Mouse (Mus musculus) hindbrain, embryonic 11.5 days (tissue): ENCODE measurements around the gene Thsd7a. TPM values are rescaled to one million over a fixed set of nuclear protein-coding genes. Genes with fewer than 3 reads are reported as not detected.

Experiments
- ATAC-seq: fragments of 200-750 bp; cut with Nextera tagmentation; 2 replicates; pipeline ENCODE4 v1.8.0; 2017; ENCODE audit warnings: mild to moderate bottlenecking, moderate TSS enrichment, moderate library complexity; ENCODE audit not compliant: low FRiP score
- DNase-seq: peaks from one replicate; pipeline ENCODE4 v3.0.0-alpha.2; 2015; ENCODE audit warnings: low spot score
- H3K27ac ChIP-seq: fragments of 300-500 bp; sonication (generic); 2 replicates; pipeline ENCODE4 v1.5.1; 2014; ENCODE audit warnings: mild to moderate bottlenecking, low read depth, low read length
- H3K27me3 ChIP-seq: fragments of 300-500 bp; sonication (generic); 2 replicates; pipeline ENCODE4 v1.6.1; 2014; ENCODE audit warnings: mild to moderate bottlenecking, low read length, moderate library complexity, mixed read lengths; ENCODE audit not compliant: control insufficient read depth, insufficient read depth
- H3K36me3 ChIP-seq: fragments of 300-500 bp; sonication (generic); 2 replicates; pipeline ENCODE4 v1.6.1; 2014; ENCODE audit warnings: mild to moderate bottlenecking, low read length, moderate library complexity, mixed read lengths; ENCODE audit not compliant: control insufficient read depth, insufficient read depth
- H3K4me1 ChIP-seq: fragments of 300-500 bp; sonication (generic); replicated peaks from 2 replicates; pipeline ENCODE4 v1.6.1; 2014; ENCODE audit warnings: low read length, mixed read lengths; ENCODE audit not compliant: control insufficient read depth, insufficient read depth
- H3K4me2 ChIP-seq: fragments of 300-500 bp; sonication (generic); replicated peaks from 2 replicates; pipeline ENCODE4 v1.6.1; 2014; ENCODE audit warnings: mild to moderate bottlenecking, low read depth, low read length
- H3K4me3 ChIP-seq: fragments of 300-500 bp; sonication (generic); 2 replicates; pipeline ENCODE4 v1.5.1; 2014; ENCODE audit warnings: low read depth, low read length
- H3K9ac ChIP-seq: fragments of 300-500 bp; sonication (generic); 2 replicates; pipeline ENCODE4 v1.6.1; 2014; ENCODE audit warnings: low read depth, low read length
- H3K9me3 ChIP-seq: fragments of 300-500 bp; sonication (generic); 2 replicates; pipeline ENCODE4 v1.6.1; 2016; ENCODE audit warnings: low read length; ENCODE audit not compliant: control insufficient read depth
- WGBS: fragments of 180-500 bp; shearing (Covaris S2); extraction: QIAGEN DNeasy Blood & Tissue Kit; methylation state at CpG from one replicate; pipeline ENCODE4 v1.1.7; 2014; 5-methylcytosine and 5-hydroxymethylcytosine counted together
- polyA plus RNA-seq: library from polyadenylated mRNA; unstranded; fragments of >200 nt; fragmentation: Nextera tagmentation; extraction: Ambion mirVana; gene quantifications from 2 replicates; pipeline ENCODE4 v1.2.1, GENCODE M21; 2014

The Thsd7a gene
- polyA plus RNA-seq, 1 experiment from 2014 or later = 43.2 TPM

DNA sequence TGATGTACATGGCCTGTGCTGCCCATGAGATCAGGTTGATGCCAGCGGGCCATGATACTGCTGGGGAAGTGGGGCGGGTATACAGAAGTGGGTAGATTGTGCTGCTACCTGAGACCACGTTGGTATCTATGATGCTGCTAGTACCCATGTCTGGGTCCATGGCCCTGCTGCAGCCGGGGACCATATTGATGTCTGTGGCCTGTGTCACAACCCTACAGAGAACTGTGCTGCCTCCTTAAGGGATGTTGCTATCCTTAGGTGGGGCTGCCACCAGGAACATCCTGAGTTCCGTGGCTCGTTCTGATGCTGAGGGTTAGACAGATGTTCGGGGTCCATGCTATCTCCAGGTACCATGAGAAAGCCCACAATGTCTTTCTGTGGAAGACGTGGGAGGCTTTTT, 33.1 kb downstream of the Thsd7a start:
- Histone ChIP-seq H3K27ac (no peak overlapping the region), H3K36me3 (no peaks in the 10 kb centered on the region), H3K4me1 (no peaks in the 10 kb centered on the region), H3K4me3 (no peak overlapping the region), H3K9me3 (no peaks in the 10 kb centered on the region), H3K27me3 (no peaks in the 10 kb centered on the region), H3K9ac (no peak overlapping the region), H3K4me2 (no peak overlapping the region)
- DNase-seq (no peak), ATAC-seq (no peak)
- WGBS = 95% methylated on average over 8 of the region's 8 CpGs

GRCm38 (mm10) chr6:12712581-12712980, 36.6 kb downstream of the Thsd7a start:
- H3K9me3 ChIP-seq = no peaks in the 10 kb centered on the region
- ATAC-seq (peak; percentile 30; the same call in 1 of the 2 replicates), DNase-seq (no peak)
- no peak overlapping the region for H3K4me2 ChIP-seq
- no peak overlapping the region for H3K27ac ChIP-seq
- H3K36me3 ChIP-seq = no peaks in the 10 kb centered on the region
- no peaks in the 10 kb centered on the region for H3K27me3 ChIP-seq
- no peak overlapping the region for H3K4me3 ChIP-seq
- H3K9ac ChIP-seq = no peak overlapping the region
- 68% methylated on average over 3 of the region's 3 CpGs for WGBS
- no peaks in the 10 kb centered on the region for H3K4me1 ChIP-seq

- Histone ChIP-seq H3K36me3 (no peaks in the 10 kb centered on the region), H3K9me3 (no peaks in the 10 kb centered on the region), H3K4me2 (no peak overlapping the region), H3K27me3 (no peaks in the 10 kb centered on the region), H3K4me3 (no peak overlapping the region), H3K9ac (no peak overlapping the region), H3K4me1 (no peaks in the 10 kb centered on the region), H3K27ac (no peak overlapping the region)
- DNase-seq (no peak), ATAC-seq (no peak)
- 81% methylated on average over 3 of the region's 3 CpGs for WGBS
Measured at GRCm38 (mm10) chr6:12702925-12703324, 46.3 kb downstream of the Thsd7a start.

GRCm38 (mm10) chr6:12699089-12699488, 50.1 kb downstream of the Thsd7a start:
- ATAC-seq = no peak
- Histone ChIP-seq H3K4me3 (no peak overlapping the region), H3K9me3 (no peaks in the 10 kb centered on the region), H3K27ac (no peak overlapping the region), H3K4me2 (no peak overlapping the region), H3K36me3 (no peaks in the 10 kb centered on the region), H3K4me1 (no peaks in the 10 kb centered on the region), H3K9ac (no peak overlapping the region), H3K27me3 (no peaks in the 10 kb centered on the region)
- 82% methylated on average over 2 of the region's 2 CpGs for WGBS
- no peak for DNase-seq

- no peaks in the 10 kb centered on the region for H3K27me3 ChIP-seq
- H3K4me3 ChIP-seq = no peak overlapping the region
- H3K36me3 ChIP-seq = no peaks in the 10 kb centered on the region
- no peaks in the 10 kb centered on the region for H3K9me3 ChIP-seq
- H3K4me1 ChIP-seq = no peaks in the 10 kb centered on the region
- ATAC-seq (peak; percentile 75; the same call in 1 of the 2 replicates), DNase-seq (peak; percentile 26)
- no peak overlapping the region for H3K4me2 ChIP-seq
- 47% methylated on average over 1 of the region's 1 CpGs for WGBS
- no peak overlapping the region for H3K27ac ChIP-seq
- H3K9ac ChIP-seq = no peak overlapping the region
Measured at GRCm38 (mm10) chr6:12693689-12694088, 55.5 kb downstream of the Thsd7a start.

GRCm38 (mm10) chr6:12693239-12693638, 56.0 kb downstream of the Thsd7a start:
- Histone ChIP-seq H3K27me3 (no peaks in the 10 kb centered on the region), H3K4me3 (no peak overlapping the region), H3K36me3 (no peaks in the 10 kb centered on the region), H3K4me1 (no peaks in the 10 kb centered on the region), H3K9ac (no peak overlapping the region), H3K9me3 (no peaks in the 10 kb centered on the region), H3K27ac (no peak overlapping the region), H3K4me2 (no peak overlapping the region)
- 81% methylated on average over 3 of the region's 3 CpGs for WGBS
- DNase-seq (no peak), ATAC-seq (0 out of 2 replicates have a peak, but pooled peaks have one; percentile 40)

DNA sequence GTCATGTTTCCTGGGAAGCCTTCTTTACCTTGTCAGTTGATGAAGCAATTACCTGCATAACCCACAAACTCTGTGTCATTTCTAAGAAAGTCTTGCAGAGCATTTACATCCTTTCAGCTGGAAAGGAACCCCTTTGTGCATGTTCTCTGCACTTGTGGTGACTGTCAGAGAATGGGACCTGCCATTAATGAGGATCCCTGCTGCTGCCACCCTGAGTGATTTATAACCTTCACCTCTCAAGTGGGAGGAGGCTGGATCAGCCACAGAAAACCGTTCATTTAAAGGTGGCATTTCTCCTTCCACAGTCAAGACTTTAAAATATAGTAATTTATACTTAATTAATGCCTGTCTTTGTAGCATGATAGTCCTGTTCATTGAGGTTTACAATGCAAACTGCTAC, 99.6 kb downstream of the Thsd7a start:
- no peak overlapping the region for H3K27ac ChIP-seq
- H3K4me3 ChIP-seq = no peak overlapping the region
- H3K36me3 ChIP-seq = no peaks in the 10 kb centered on the region
- ATAC-seq (no peak), DNase-seq (no peak)
- H3K27me3 ChIP-seq = no peaks in the 10 kb centered on the region
- no peak overlapping the region for H3K4me2 ChIP-seq
- no peak overlapping the region for H3K9ac ChIP-seq
- H3K4me1 ChIP-seq = no peaks in the 10 kb centered on the region
- 23% methylated on average over 1 of the region's 1 CpGs for WGBS
- H3K9me3 ChIP-seq = no peaks in the 10 kb centered on the region

GRCm38 (mm10) chr6:12628637-12629246, 120.5 kb downstream of the Thsd7a start:
- peak overlapping the region; percentile 42; the same call in 1 of the 2 replicates for H3K27ac ChIP-seq
- peak; percentile 15 for DNase-seq
- H3K9ac ChIP-seq = no peak overlapping the region
- no peaks in the 10 kb centered on the region for H3K9me3 ChIP-seq
- no peaks in the 10 kb centered on the region for H3K27me3 ChIP-seq
- H3K4me2 ChIP-seq = no peak overlapping the region
- H3K4me3 ChIP-seq = no peak overlapping the region
- ATAC-seq = peak; percentile 67
- no peaks in the 10 kb centered on the region for H3K4me1 ChIP-seq
- WGBS = 80% methylated on average over 11 of the region's 11 CpGs
- H3K36me3 ChIP-seq = no peaks in the 10 kb centered on the region

DNA sequence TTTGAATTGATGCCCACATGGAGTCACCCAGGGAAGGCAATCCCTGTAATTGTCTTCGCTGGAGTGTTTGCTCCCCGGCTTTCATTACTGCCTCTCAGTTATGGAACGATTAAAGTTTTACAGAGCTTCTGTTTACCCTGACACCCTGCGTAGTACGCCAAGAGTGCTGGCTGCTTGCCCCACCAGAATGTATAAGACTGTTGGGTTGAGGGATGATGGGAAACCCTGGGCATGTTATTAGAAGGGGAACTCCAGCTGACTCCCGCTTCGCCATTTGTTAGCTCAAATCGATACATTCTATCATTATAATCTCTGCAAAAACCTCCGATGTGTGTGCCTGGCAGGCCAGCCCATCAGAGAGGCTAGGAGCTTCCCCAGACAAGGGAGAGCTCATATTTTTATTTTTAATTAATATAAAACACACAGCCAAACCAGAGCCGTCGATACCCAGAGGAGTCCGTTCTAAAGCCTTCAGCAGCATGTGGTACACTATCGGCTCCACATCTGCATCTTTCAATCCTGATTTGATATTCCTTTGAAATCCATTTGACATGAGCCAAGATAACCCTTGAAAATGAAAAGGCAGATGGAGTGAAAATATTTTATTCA, 142.5 kb downstream of the Thsd7a start:
- Histone ChIP-seq H3K27me3 (no peaks in the 10 kb centered on the region), H3K4me3 (no peak overlapping the region), H3K36me3 (no peaks in the 10 kb centered on the region), H3K9ac (no peak overlapping the region), H3K27ac (no peak overlapping the region), H3K4me1 (no peaks in the 10 kb centered on the region), H3K4me2 (no peak overlapping the region), H3K9me3 (no peaks in the 10 kb centered on the region)
- ATAC-seq (no peak), DNase-seq (no peak)
- WGBS = 90% methylated on average over 13 of the region's 13 CpGs
